ENCODE assay signal across 13 mouse cellular contexts in genomic region chr3:103787225-103787624, GRCm38 (mm10). TPM values are rescaled to one million over a fixed set of nuclear protein-coding genes. Genes with fewer than 3 reads are reported as not detected.
DNase-seq lines count a peak whose midpoint lies in the region; ATAC-seq lines count a peak whose summit lies in the region.
"Had no signal": no experiment of that assay in that cellular context is flagged by ENCODE, and none has a peak within 500 bp of the region (broad histone marks: within the 10 kb centered on the region; RNA-seq: fewer than 3 reads in every experiment).

No protein-coding gene starts in this region.

- WGBS in heart, embryonic 16.5 days = 66% methylated on average over 7 of the region's 7 CpGs
- WGBS in heart, embryonic 12.5 days = 74% methylated on average over 7 of the region's 7 CpGs
- WGBS in forebrain, embryonic 16.5 days = 67% methylated on average over 7 of the region's 7 CpGs

- H3K9me3 ChIP-seq in heart, embryonic 16.5 days (replicated peaks; ENCODE audit: control insufficient read depth, low read length) = no peaks in the 10 kb centered on the region
- H3K9me3 ChIP-seq in heart, embryonic 12.5 days (replicated peaks) = no peaks in the 10 kb centered on the region
- no peaks in the 10 kb centered on the region for H3K9me3 ChIP-seq in forebrain, embryonic 16.5 days (ENCODE audit: control insufficient read depth, low read length)
- H3K9me3 ChIP-seq: midbrain, embryonic 13.5 days; neural tube, embryonic 13.5 days had no signal

- peaks cover 28% of the 10 kb centered on the region for H3K4me1 ChIP-seq in heart, embryonic 16.5 days (ENCODE audit: control insufficient read depth, insufficient read depth, low read length)
- peaks cover 31% of the 10 kb centered on the region for H3K4me1 ChIP-seq in heart, embryonic 12.5 days (replicated peaks)
- H3K4me1 ChIP-seq in forebrain, embryonic 16.5 days (replicated peaks; ENCODE audit: control insufficient read depth, insufficient read depth, low read length) = peaks cover 23% of the 10 kb centered on the region

- H3K36me3 ChIP-seq in heart, embryonic 16.5 days (ENCODE audit: control insufficient read depth, insufficient read depth) = 0 out of 2 replicates have a peak, but pooled peaks cover 2% of the 10 kb centered on the region
- no peaks in the 10 kb centered on the region for H3K36me3 ChIP-seq in heart, embryonic 12.5 days
- no peaks in the 10 kb centered on the region for H3K36me3 ChIP-seq in forebrain, embryonic 16.5 days (ENCODE audit: control insufficient read depth, insufficient read depth)
- H3K36me3 ChIP-seq: midbrain, embryonic 13.5 days; neural tube, embryonic 13.5 days had no signal

- ATAC-seq in heart, embryonic 16.5 days (replicated peaks; ENCODE audit: extremely low read depth, insufficient read depth, low FRiP score) = no peak
- no peak for ATAC-seq in heart, embryonic 12.5 days (ENCODE audit: insufficient number of reproducible peaks, low FRiP score)
- ATAC-seq in forebrain, embryonic 16.5 days = no peak
- ATAC-seq: midbrain, embryonic 13.5 days had no signal

- H3K9ac ChIP-seq in heart, embryonic 16.5 days (ENCODE audit: low read length) = no peak overlapping the region
- no peak overlapping the region for H3K9ac ChIP-seq in heart, embryonic 12.5 days
- no peak overlapping the region for H3K9ac ChIP-seq in forebrain, embryonic 16.5 days (replicated peaks; ENCODE audit: low read depth, low read length)
- H3K9ac ChIP-seq: midbrain, embryonic 13.5 days; neural tube, embryonic 13.5 days had no signal

- H3K27ac ChIP-seq in heart, embryonic 16.5 days (ENCODE audit: low read length) = 0 out of 2 replicates have a peak overlapping the region, but pooled peaks have one; percentile 5
- H3K27ac ChIP-seq in heart, embryonic 12.5 days (ENCODE audit: poor library complexity, severe bottlenecking) = no peak overlapping the region
- H3K27ac ChIP-seq in forebrain, embryonic 16.5 days (ENCODE audit: low read length) = no peak overlapping the region
- H3K27ac ChIP-seq: midbrain, embryonic 13.5 days; neural tube, embryonic 13.5 days had no signal

- no peak overlapping the region for H3K4me2 ChIP-seq in heart, embryonic 16.5 days (ENCODE audit: low read depth, low read length)
- no peak overlapping the region for H3K4me2 ChIP-seq in heart, embryonic 12.5 days
- H3K4me2 ChIP-seq in forebrain, embryonic 16.5 days (ENCODE audit: low read length) = no peak overlapping the region
- H3K4me2 ChIP-seq: midbrain, embryonic 13.5 days; neural tube, embryonic 13.5 days had no signal

- no peak overlapping the region for H3K4me3 ChIP-seq in heart, embryonic 16.5 days (ENCODE audit: low read length)
- no peak overlapping the region for H3K4me3 ChIP-seq in heart, embryonic 12.5 days
- no peak overlapping the region for H3K4me3 ChIP-seq in forebrain, embryonic 16.5 days (replicated peaks; ENCODE audit: low read length)
- H3K4me3 ChIP-seq: midbrain, embryonic 13.5 days; neural tube, embryonic 13.5 days had no signal

- peak; percentile 43 for DNase-seq in R1 (ENCODE audit: low read depth, low spot score)
- DNase-seq in fat pad, adult 2 months (ENCODE audit: extremely low read depth, low read depth, low spot score) = peak; percentile 84
- peak; percentile 78 for DNase-seq in lung, postnatal 25 days (ENCODE audit: low spot score)
- DNase-seq in cerebellum, postnatal 25 days = no peak
- DNase-seq in spleen, adult 12 weeks (ENCODE audit: low spot score) = no peak
- DNase-seq: heart, postnatal 14 days; right cerebral cortex, adult 18-20 months had no signal

- no peaks in the 10 kb centered on the region for H3K27me3 ChIP-seq in heart, embryonic 16.5 days (ENCODE audit: control insufficient read depth, insufficient read depth, low read length)
- no peaks in the 10 kb centered on the region for H3K27me3 ChIP-seq in heart, embryonic 12.5 days (replicated peaks)
- no peaks in the 10 kb centered on the region for H3K27me3 ChIP-seq in forebrain, embryonic 16.5 days (replicated peaks; ENCODE audit: control insufficient read depth, insufficient read depth, low read length)
- H3K27me3 ChIP-seq: midbrain, embryonic 13.5 days; neural tube, embryonic 13.5 days had no signal

RNA-seq across cellular contexts. Expression of gene Hipk1, which starts 4.1 kb away (rescaled TPM):
- 10.8 and 11.6 TPM in 2 replicates for polyA plus RNA-seq in heart, embryonic 16.5 days (2015; fragmentation: Nextera tagmentation; extraction: Ambion mirVana)
- polyA plus RNA-seq in heart, embryonic 12.5 days (2016; fragmentation: Nextera tagmentation; extraction: Ambion mirVana) = 13.5 and 14.9 TPM in 2 replicates
- 12.7 and 13.6 TPM in 2 replicates for polyA plus RNA-seq in forebrain, embryonic 16.5 days (2015; fragmentation: Nextera tagmentation; extraction: Ambion mirVana)

RNA-seq across cellular contexts. Expression of gene Dclre1b, which starts 22.0 kb away (rescaled TPM):
- polyA plus RNA-seq in heart, embryonic 16.5 days (2015; fragmentation: Nextera tagmentation; extraction: Ambion mirVana) = 17.1 and 18.7 TPM in 2 replicates
- 18.1 and 19.8 TPM in 2 replicates for polyA plus RNA-seq in heart, embryonic 12.5 days (2016; fragmentation: Nextera tagmentation; extraction: Ambion mirVana)
- 26.2 and 26.8 TPM in 2 replicates for polyA plus RNA-seq in forebrain, embryonic 16.5 days (2015; fragmentation: Nextera tagmentation; extraction: Ambion mirVana)

RNA-seq across cellular contexts. Expression of gene Ap4b1, which starts 22.1 kb away (rescaled TPM):
- polyA plus RNA-seq in heart, embryonic 16.5 days (2015; fragmentation: Nextera tagmentation; extraction: Ambion mirVana) = 16.2 and 17.2 TPM in 2 replicates
- 16.2 and 16.5 TPM in 2 replicates for polyA plus RNA-seq in heart, embryonic 12.5 days (2016; fragmentation: Nextera tagmentation; extraction: Ambion mirVana)
- polyA plus RNA-seq in forebrain, embryonic 16.5 days (2015; fragmentation: Nextera tagmentation; extraction: Ambion mirVana) = 24.2 and 25.9 TPM in 2 replicates

RNA-seq across cellular contexts. Expression of gene Gm43064, which starts 22.1 kb away (rescaled TPM):
- 0.30 and 0.32 TPM in 2 replicates for polyA plus RNA-seq in heart, embryonic 16.5 days (2015; fragmentation: Nextera tagmentation; extraction: Ambion mirVana)
- 0.12 and 0.27 TPM in 2 replicates for polyA plus RNA-seq in heart, embryonic 12.5 days (2016; fragmentation: Nextera tagmentation; extraction: Ambion mirVana)
- polyA plus RNA-seq in forebrain, embryonic 16.5 days (2015; fragmentation: Nextera tagmentation; extraction: Ambion mirVana) = 0.13 and 0.14 TPM in 2 replicates
- polyA plus RNA-seq: embryonic facial prominence, embryonic 11.5 days; midbrain, embryonic 13.5 days had no signal

RNA-seq across cellular contexts. Expression of gene Bcl2l15, which starts 45.2 kb away (rescaled TPM):
- 0.43 TPM in 1 of 2 replicates, not detected in the other for polyA plus RNA-seq in heart, embryonic 16.5 days (2015; fragmentation: Nextera tagmentation; extraction: Ambion mirVana)
- 0.10 and 0.32 TPM in 2 replicates for polyA plus RNA-seq in heart, embryonic 12.5 days (2016; fragmentation: Nextera tagmentation; extraction: Ambion mirVana)
- polyA plus RNA-seq in forebrain, embryonic 16.5 days (2015; fragmentation: Nextera tagmentation; extraction: Ambion mirVana) = 0.26 and 0.86 TPM in 2 replicates
- polyA plus RNA-seq: embryonic facial prominence, embryonic 11.5 days had no signal

Comparison
In these comparisons a context has a peak if more than half of its experiments do, and no peak if none do; other contexts are left out.
1. DNase-seq: peak in R1 (single experiment), fat pad, adult 2 months (single experiment) and lung, postnatal 25 days (single experiment); none in cerebellum, postnatal 25 days (0 of 2) and spleen, adult 12 weeks (single experiment).